Mouse (Mus musculus): ENCODE measurements around the gene Golgb1.

DNA sequence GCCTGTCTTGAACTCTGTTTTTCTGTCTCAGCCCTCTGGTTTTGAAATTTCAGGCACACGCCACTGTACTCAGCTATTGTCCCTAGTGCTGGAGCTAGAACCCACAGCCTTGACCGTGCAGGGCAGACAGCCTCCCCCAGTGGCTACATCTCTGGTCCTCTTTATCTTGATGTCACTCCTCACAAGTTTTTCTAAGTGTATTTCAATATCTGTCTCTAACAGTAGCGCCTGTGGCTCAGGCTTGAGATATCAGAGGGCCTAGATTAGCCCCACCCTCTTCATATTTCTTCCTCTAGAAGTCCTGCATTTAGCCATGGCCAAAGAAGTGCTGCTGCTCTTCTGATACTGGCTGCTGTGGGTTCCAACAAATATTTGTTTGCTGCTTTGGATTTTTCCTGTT is 15.6 kb downstream of the Golgb1 start:
- TF ChIP-seq CTCF (IDR thresholded peaks at IDR 0.05 in 2 of 3, conservative IDR thresholded peaks at IDR 0.05 in 1 of 3; ENCODE audit: control insufficient read depth in 1 of 3, insufficient read depth in 1 of 3, low read depth in 2 of 3, low read length in 3 of 3, poor library complexity in 1 of 3, severe bottlenecking in 1 of 3) (no peak), CHD2 (IDR thresholded peaks at IDR 0.05; ENCODE audit: low read length) (no peak), MAZ (IDR thresholded peaks at IDR 0.05; ENCODE audit: low read depth, low read length) (peak; percentile 55; the same call in 1 of the 2 replicates), E2F4 (IDR thresholded peaks at IDR 0.05; ENCODE audit: borderline replicate concordance, low read depth, low read length) (no peak), ZMIZ1 (IDR thresholded peaks at IDR 0.05; ENCODE audit: low read depth, low read length) (no peak), EP300 (IDR thresholded peaks at IDR 0.05; ENCODE audit: low read depth in 1 of 2, low read length in 2 of 2) (peak; percentile 78 to 89), CHD1 (IDR thresholded peaks at IDR 0.05; ENCODE audit: low read depth, low read length) (no peak), GATA1 (IDR thresholded peaks at IDR 0.05; ENCODE audit: low read depth, low read length) (peak; percentile 92), ZC3H11A (IDR thresholded peaks at IDR 0.05; ENCODE audit: low read depth, low read length) (no peak), POLR2AphosphoS5 (IDR thresholded peaks at IDR 0.05; ENCODE audit: borderline replicate concordance, low read depth, low read length) (no peak), POLR2A (IDR thresholded peaks at IDR 0.05; ENCODE audit: control insufficient read depth in 1 of 2, insufficient read depth in 1 of 2, low read depth in 1 of 2, low read length in 2 of 2, poor library complexity in 1 of 2) (no peak), HCFC1 (IDR thresholded peaks at IDR 0.05; ENCODE audit: low read depth, low read length) (no peak)

All from MEL (cell line).